Mouse (Mus musculus): ENCODE measurements around the gene Casz1. TPM values are rescaled to one million over a fixed set of nuclear protein-coding genes. Genes with fewer than 3 reads are reported as not detected.

Casz1 gene
- total and polyA plus RNA-seq, 3 experiments = 21.2 to 47.0 (median 42.5) TPM

DNA sequence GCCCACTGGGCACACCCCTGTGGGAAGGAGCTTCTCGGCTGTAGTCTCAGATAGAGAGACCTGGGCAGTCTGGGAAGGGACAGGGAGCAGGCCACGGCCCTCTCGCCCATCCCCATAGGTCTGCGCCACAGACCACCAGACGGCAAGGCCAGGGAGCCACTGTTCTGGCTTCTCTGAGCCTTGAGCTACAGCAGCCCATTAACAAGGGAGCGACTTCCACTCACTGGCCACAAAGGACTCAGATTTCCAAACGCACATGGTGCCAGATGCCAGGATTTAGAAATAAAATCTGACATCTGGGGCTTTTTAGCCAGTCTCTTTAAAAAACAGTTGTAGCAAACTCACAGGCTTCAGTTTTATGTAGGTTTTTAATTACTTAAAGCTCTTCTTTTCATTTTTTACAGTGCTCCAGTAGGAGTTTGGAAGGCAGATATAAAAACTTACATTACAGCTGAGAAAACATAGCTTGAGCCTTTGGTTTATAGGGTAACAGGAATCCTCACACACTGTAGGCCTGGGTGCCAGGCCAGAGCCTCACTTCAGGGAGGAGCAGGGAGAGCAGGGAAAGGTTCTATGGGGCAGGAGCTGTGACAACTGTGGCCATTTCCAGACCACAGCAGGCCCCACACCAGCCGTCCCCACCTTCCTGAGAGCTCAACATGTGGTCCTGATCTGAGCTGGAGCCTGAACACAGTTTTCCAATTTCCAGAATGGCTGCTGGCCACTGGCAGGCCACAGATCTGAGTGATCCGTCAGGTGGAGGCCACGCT is 160.5 kb downstream of the Casz1 start:
- 91% methylated on average over 10 of the region's 10 CpGs for WGBS
- no peaks in the 10 kb centered on the region; the same call in 1 of the 2 replicates for H3K4me1 ChIP-seq (ENCODE audit: control insufficient read depth, insufficient read depth, low read length)
- no peaks in the 10 kb centered on the region for H3K36me3 ChIP-seq (ENCODE audit: control insufficient read depth, insufficient read depth, low read length)
- intact Hi-C loops (cut with DNase I) = loop anchor here (5.0 kb wide), 2 partner anchors 83 to 222 kb away; no protein-coding TSS in a partner anchor
- no peaks in the 10 kb centered on the region for H3K27me3 ChIP-seq (ENCODE audit: control insufficient read depth, insufficient read depth, low read length)
- no peaks in the 10 kb centered on the region for H3K79me2 ChIP-seq (replicated peaks; ENCODE audit: control insufficient read depth, insufficient read depth, low read length)
- no peak overlapping the region for H3K9ac ChIP-seq (ENCODE audit: low read depth, low read length)
- no peak for TF ChIP-seq POLR2A (IDR thresholded peaks at IDR 0.05; ENCODE audit: insufficient read depth, low read depth, low read length)
- TF ChIP-seq EP300 (IDR thresholded peaks at IDR 0.05; ENCODE audit: insufficient read depth, low read depth, low read length) = no peak
- TF ChIP-seq CTCF (IDR thresholded peaks at IDR 0.05) = no peak
- no peak overlapping the region for H3K27ac ChIP-seq
- H3K4me3 ChIP-seq = no peak overlapping the region
- no peak for DNase-seq

DNA sequence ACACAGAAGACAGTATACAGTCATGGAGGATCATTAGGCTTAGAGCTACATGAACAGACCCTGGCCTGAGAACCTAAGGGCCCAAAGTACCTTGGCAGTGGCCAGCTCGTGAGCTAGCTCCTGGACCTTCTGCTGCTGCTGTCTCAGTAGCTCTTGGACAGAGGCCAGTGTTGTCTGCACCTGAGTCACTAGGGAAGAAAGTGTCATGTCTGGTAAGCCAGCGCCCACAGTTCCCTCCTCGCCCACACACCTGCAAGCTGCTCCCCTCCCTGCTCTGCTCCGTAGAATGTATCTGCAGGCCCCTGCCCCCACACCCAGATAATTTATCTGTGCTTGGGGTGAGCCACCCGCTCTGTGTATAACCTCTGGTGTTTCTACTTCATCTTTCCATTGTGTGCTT is 161.9 kb downstream of the Casz1 start:
- TF ChIP-seq POLR2A (IDR thresholded peaks at IDR 0.05; ENCODE audit: insufficient read depth, low read depth, low read length) (no peak), EP300 (IDR thresholded peaks at IDR 0.05; ENCODE audit: insufficient read depth, low read depth, low read length) (no peak), CTCF (IDR thresholded peaks at IDR 0.05) (no peak)
- Histone ChIP-seq H3K4me3 (no peak overlapping the region), H3K27ac (no peak overlapping the region), H3K9ac (ENCODE audit: low read depth, low read length) (no peak overlapping the region), H3K27me3 (ENCODE audit: control insufficient read depth, insufficient read depth, low read length) (no peaks in the 10 kb centered on the region), H3K36me3 (ENCODE audit: control insufficient read depth, insufficient read depth, low read length) (no peaks in the 10 kb centered on the region), H3K4me1 (ENCODE audit: control insufficient read depth, insufficient read depth, low read length) (no peaks in the 10 kb centered on the region; the same call in 1 of the 2 replicates), H3K79me2 (replicated peaks; ENCODE audit: control insufficient read depth, insufficient read depth, low read length) (no peaks in the 10 kb centered on the region)
- DNase-seq = no peak
- intact Hi-C loops (cut with DNase I) = loop anchor here (5.0 kb wide), 1 partner anchor 81 kb away; no protein-coding TSS in a partner anchor
- 89% methylated on average over 5 of the region's 5 CpGs for WGBS

DNA sequence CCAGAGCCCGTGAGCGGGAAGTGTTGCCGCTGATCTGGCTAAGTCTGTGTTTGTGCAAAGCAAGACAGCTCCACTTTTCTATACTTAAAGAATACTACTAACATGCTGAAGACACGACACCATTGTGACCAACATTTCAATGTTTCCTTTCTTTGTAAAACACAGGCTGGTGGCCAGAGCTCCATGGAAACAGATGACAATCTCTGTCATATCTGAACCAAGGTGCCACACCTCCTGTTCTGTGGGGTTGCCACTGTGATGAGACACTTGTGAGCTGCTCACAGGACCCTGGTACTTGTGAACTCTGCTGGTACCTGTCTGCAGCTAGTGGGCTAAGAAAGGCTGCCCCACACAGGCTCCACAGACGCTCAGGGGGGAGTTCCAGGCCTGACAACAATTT is 164.6 kb downstream of the Casz1 start:
- intact Hi-C loops (cut with DNase I) = loop anchor here (5.0 kb wide), 1 partner anchor 78 kb away; no protein-coding TSS in a partner anchor
- DNase-seq = no peak
- Histone ChIP-seq H3K79me2 (replicated peaks; ENCODE audit: control insufficient read depth, insufficient read depth, low read length) (no peaks in the 10 kb centered on the region), H3K36me3 (ENCODE audit: control insufficient read depth, insufficient read depth, low read length) (no peaks in the 10 kb centered on the region), H3K27ac (no peak overlapping the region), H3K9ac (ENCODE audit: low read depth, low read length) (no peak overlapping the region), H3K4me1 (ENCODE audit: control insufficient read depth, insufficient read depth, low read length) (no peaks in the 10 kb centered on the region; the same call in 1 of the 2 replicates), H3K27me3 (ENCODE audit: control insufficient read depth, insufficient read depth, low read length) (no peaks in the 10 kb centered on the region), H3K4me3 (no peak overlapping the region)
- 72% methylated on average over 5 of the region's 5 CpGs for WGBS
- TF ChIP-seq POLR2A (IDR thresholded peaks at IDR 0.05; ENCODE audit: insufficient read depth, low read depth, low read length) = no peak
- no peak for TF ChIP-seq EP300 (IDR thresholded peaks at IDR 0.05; ENCODE audit: insufficient read depth, low read depth, low read length)
- TF ChIP-seq CTCF (IDR thresholded peaks at IDR 0.05) = no peak

DNA sequence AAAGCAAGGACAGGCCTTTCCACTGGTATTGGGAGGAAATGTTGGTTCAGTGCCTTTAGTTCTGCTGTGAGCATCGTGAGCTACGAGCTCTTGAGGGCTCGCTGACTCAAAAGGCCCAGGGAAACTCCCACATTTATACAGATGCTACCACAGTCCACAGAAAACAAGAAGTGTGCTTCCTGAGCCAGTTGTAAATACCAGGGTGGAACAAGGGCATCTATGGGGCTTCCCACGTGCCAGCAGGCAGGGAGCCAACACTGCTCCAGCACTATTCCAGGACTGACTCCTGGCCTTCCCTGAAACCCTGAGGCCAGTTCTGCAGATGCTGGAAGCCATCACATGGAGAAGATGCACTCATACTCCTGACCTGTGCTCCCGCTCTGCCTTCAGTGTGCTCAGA is 165.4 kb downstream of the Casz1 start:
- no peak overlapping the region for H3K9ac ChIP-seq (ENCODE audit: low read depth, low read length)
- 21% methylated on average over 5 of the region's 5 CpGs for WGBS
- intact Hi-C loops (cut with DNase I) = loop anchor here (5.0 kb wide), 1 partner anchor 78 kb away; no protein-coding TSS in a partner anchor
- TF ChIP-seq CTCF (IDR thresholded peaks at IDR 0.05) (no peak), EP300 (IDR thresholded peaks at IDR 0.05; ENCODE audit: insufficient read depth, low read depth, low read length) (0 out of 2 replicates have a peak, but pooled peaks have one; percentile 20)
- H3K27me3 ChIP-seq (ENCODE audit: control insufficient read depth, insufficient read depth, low read length) = no peaks in the 10 kb centered on the region
- H3K4me3 ChIP-seq = no peak overlapping the region
- DNase-seq = peak; percentile 56 to 63
- no peaks in the 10 kb centered on the region for H3K79me2 ChIP-seq (replicated peaks; ENCODE audit: control insufficient read depth, insufficient read depth, low read length)
- H3K4me1 ChIP-seq (ENCODE audit: control insufficient read depth, insufficient read depth, low read length) = no peaks in the 10 kb centered on the region; the same call in 1 of the 2 replicates
- no peaks in the 10 kb centered on the region for H3K36me3 ChIP-seq (ENCODE audit: control insufficient read depth, insufficient read depth, low read length)
- H3K27ac ChIP-seq = no peak overlapping the region

DNA sequence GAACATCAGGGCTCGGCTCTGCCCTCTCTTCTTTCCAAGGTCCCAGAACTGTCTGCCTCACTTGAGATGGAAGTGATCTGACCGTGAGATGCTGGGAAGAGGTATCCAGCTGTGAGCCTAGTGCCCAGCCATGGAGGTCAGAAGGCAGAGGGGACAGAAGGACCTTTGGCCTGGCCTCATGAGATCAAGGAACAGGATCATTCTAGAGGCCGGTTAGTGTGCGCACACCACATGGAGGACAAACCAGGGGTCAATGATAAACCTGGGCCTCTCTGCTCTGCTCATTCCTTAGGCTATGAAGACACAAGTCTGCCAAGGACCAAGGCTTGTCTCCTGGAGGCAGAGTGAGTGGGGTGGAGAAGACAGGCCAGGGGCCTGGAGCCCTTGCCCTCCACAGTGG is 166.5 kb downstream of the Casz1 start:
- Histone ChIP-seq H3K4me3 (no peak overlapping the region), H3K27me3 (ENCODE audit: control insufficient read depth, insufficient read depth, low read length) (no peaks in the 10 kb centered on the region), H3K36me3 (ENCODE audit: control insufficient read depth, insufficient read depth, low read length) (no peaks in the 10 kb centered on the region), H3K27ac (no peak overlapping the region), H3K79me2 (replicated peaks; ENCODE audit: control insufficient read depth, insufficient read depth, low read length) (no peaks in the 10 kb centered on the region), H3K9ac (ENCODE audit: low read depth, low read length) (no peak overlapping the region), H3K4me1 (ENCODE audit: control insufficient read depth, insufficient read depth, low read length) (no peaks in the 10 kb centered on the region; the same call in 1 of the 2 replicates)
- intact Hi-C loops (cut with DNase I) = no loop called here
- TF ChIP-seq EP300 (IDR thresholded peaks at IDR 0.05; ENCODE audit: insufficient read depth, low read depth, low read length) = no peak
- TF ChIP-seq POLR2A (IDR thresholded peaks at IDR 0.05; ENCODE audit: insufficient read depth, low read depth, low read length) = no peak
- no peak for TF ChIP-seq CTCF (IDR thresholded peaks at IDR 0.05)
- 92% methylated on average over 4 of the region's 4 CpGs for WGBS
- no peak for DNase-seq

DNA sequence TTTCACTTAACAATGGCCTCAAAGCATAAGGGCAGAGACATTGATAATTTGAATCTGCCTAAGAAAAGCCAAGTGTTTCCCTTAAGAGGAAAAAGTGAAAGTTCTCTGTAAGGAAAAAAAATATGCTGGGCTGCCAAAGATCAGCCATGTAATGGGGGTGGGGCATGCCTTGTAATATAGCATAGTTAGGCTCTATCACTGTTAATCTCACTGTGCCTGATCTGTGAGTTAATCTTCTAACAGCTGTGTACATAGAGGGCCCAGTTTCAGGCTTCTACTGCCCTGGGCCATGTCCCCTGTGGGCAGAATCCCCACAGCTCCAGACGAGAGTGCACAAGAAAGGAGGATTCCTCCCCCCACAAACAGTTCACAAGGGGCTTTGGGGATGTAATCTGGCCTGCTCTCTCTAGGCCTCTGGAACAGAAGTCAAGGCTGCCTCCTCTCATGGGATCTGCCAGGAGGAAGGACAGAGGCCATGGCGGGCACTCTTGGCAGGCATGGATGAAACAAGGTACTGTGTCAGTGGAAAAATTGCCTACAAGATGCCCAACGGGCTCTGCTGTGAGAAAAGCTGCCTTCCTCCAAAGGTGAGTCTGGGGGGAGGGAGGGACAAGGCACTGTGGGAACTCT is 167.5 kb downstream of the Casz1 start:
- no peaks in the 10 kb centered on the region for H3K36me3 ChIP-seq (ENCODE audit: control insufficient read depth, insufficient read depth, low read length)
- DNase-seq = peak in 1 of 2 experiments; percentile 2
- no peak overlapping the region for H3K27ac ChIP-seq
- H3K4me1 ChIP-seq (ENCODE audit: control insufficient read depth, insufficient read depth, low read length) = no peaks in the 10 kb centered on the region; the same call in 1 of the 2 replicates
- intact Hi-C loops (cut with DNase I) = no loop called here
- H3K4me3 ChIP-seq = no peak overlapping the region
- TF ChIP-seq POLR2A (IDR thresholded peaks at IDR 0.05; ENCODE audit: insufficient read depth, low read depth, low read length) (no peak), EP300 (IDR thresholded peaks at IDR 0.05; ENCODE audit: insufficient read depth, low read depth, low read length) (no peak), CTCF (IDR thresholded peaks at IDR 0.05) (no peak)
- no peaks in the 10 kb centered on the region for H3K27me3 ChIP-seq (ENCODE audit: control insufficient read depth, insufficient read depth, low read length)
- H3K79me2 ChIP-seq (replicated peaks; ENCODE audit: control insufficient read depth, insufficient read depth, low read length) = no peaks in the 10 kb centered on the region
- H3K9ac ChIP-seq (ENCODE audit: low read depth, low read length) = no peak overlapping the region
- WGBS = 62% methylated on average over 3 of the region's 3 CpGs

All from heart, adult 2 months (tissue).